Mouse (Mus musculus) cerebellum, postnatal 4 days (tissue): ENCODE data around the gene Celf5.

Source experiments
- DNase-seq, 2 experiments: peaks; one replicate each; pipeline ENCODE4 v3.0.0; 2022; ENCODE audit warnings: low spot score in 2 of 2, mixed read lengths in 1 of 2

The Celf5 gene

DNA sequence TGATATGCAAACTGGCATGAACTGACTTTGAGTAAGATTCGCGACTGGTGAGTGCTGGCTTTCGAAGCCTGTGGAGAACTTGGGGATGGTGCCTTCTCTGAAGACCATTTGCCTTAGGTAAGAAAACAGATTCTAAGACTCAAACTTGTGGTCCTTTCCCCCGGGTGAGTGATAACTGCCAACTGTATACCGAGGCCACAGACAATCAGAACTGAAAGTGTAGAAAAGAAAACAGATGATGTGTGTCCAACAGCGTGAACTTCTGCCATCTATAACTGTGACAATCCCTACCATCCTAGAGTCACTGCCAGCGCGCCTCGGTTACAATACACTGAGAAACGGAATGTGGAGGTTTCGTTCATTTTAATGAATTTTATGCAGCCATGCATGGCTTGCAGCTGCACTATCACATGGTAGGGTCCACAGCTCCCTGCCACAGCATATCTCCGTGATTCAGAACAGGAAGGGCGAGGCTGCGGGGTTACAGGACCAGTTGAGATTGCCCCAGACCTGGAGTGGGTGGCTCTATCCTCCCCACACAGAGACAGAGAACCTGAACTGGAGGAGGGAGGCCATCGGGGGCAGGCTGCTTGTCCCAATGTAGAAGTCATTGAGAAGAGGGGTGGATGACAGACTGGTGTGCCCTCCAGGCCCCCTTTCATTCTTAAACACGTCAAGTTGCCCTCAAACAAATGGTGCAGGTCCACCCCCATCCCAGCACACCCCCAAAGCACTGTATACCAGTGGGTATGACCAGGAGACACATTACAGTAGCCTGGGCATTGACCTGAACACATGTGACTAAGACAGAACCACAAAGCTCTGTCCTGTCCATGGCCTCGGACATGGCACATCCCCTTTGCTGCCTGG, 15.1 kb upstream of the Celf5 start:
- DNase-seq, result no peak

- no peak for DNase-seq
Observed at GRCm38 (mm10) chr10:81496969-81497368, 14.5 kb upstream of the Celf5 start.

GRCm38 (mm10) chr10:81496264-81496901, 13.9 kb upstream of the Celf5 start, which contains the start of gene Ncln:
Gene Ncln, minus strand, starts transcription at chr10:81496392.
- DNase-seq, result peak; percentile 94 to 96

- DNase-seq, result no peak
Observed at GRCm38 (mm10) chr10:81495616-81496263, 13.2 kb upstream of the Celf5 start.

DNA sequence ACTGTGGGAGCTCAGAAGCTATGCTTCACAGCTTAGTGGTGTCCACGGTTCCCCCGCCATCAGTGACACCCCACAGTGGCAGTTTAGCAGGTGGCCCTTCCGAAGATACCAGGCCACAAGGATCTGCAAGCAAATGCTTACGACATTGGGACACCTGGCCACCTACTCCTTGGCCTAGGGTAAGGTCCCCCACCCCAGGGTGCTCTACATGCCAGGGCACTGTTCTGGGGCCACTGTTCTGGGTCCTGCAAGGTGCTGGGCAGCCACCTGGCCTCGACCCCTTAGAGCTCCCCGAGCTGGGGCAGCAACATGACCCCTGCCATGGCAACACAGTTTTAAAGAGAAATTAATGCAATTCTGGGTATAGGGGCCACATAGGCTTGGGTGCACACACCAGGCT, 12.6 kb upstream of the Celf5 start:
- DNase-seq, result no peak

GRCm38 (mm10) chr10:81494260-81495041, 11.9 kb upstream of the Celf5 start:
- DNase-seq, result no peak

DNA sequence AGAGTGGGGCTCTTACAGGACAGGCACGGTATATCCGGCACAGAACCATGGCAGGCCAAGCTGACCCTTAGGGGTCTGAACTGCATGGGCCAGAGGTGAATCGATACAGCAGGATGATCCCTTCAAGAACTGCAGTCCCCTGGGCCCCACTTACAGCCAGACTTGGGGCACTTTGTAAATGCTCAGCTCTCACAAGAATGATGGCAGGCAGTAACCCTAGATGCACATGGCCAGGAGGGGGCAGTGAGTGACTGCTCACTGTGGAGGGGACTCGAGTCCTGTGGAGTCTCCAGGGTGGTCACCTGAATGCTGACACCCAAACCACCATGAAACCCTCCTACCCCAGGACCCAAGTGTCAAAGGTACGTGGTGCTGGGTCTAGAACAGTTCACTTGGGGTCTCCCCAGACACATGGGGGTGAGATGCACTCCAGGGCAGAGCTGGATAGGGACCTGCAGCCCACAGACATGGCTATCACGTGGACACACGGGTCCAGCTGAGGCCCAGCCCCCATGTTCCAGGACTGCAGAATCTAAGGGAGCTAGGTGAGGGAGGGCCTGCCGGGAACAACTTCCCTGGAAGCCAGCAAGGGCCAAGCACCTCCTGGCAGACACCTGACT, 11.2 kb upstream of the Celf5 start:
- DNase-seq, result no peak

- no peak for DNase-seq
Observed at GRCm38 (mm10) chr10:81492606-81493240, 10.2 kb upstream of the Celf5 start.

GRCm38 (mm10) chr10:81491018-81491417, 8.5 kb upstream of the Celf5 start:
- DNase-seq, result no peak

- DNase-seq, result no peak
Observed at GRCm38 (mm10) chr10:81489941-81490340, 7.4 kb upstream of the Celf5 start.

GRCm38 (mm10) chr10:81488081-81488480, 5.6 kb upstream of the Celf5 start:
- no peak for DNase-seq

- DNase-seq, result no peak
Observed at GRCm38 (mm10) chr10:81486496-81486895, 4.0 kb upstream of the Celf5 start.

DNA sequence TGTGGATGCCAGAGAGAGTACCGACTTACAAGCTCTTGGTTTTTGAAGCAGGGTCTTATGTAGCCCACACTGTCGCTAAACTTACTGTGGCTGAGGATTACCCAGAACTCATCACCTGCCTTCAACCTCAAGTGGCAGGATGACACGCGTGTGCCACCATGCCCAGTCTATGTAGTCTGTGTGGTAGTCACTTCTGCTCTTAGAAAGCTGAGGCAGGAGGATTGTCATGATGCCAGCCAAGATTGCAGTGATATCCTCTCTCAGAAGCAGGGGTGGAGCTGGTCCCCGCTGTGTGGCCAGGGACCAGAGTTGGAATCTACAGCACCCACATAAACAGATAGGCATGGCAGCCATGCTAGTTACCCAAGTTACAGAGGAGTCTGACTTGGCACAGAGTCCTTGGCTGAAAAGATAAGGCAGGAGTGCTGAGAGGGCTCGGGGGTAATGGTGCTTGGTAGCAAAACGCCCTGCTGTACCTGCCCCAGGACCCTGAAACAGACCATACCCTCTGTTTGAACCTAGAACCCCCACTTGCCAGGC, 3.0 kb upstream of the Celf5 start:
- no peak for DNase-seq

GRCm38 (mm10) chr10:81485060-81485449, 2.5 kb upstream of the Celf5 start:
- DNase-seq, result no peak

- DNase-seq, result no peak
Observed at GRCm38 (mm10) chr10:81484441-81485059, 2.0 kb upstream of the Celf5 start.

DNA sequence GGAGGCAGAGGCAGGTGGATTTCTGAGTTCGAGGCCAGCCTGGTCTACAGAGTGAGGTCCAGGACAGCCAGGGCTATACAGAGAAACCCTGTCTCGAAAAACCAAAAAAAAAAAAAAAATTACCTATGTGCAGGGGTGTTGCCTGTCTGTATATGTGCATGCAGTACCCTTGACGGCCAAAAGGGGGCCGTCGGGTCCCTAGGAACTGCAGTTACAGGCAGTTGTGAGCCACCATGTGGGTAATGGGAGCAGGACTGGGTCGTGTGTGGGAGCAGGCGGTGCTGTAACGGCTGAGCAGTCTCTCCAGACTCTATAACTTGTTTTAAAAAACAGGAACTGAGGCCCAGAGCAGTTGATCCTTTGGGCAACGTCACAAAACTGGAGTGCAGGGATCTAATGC, 1.5 kb upstream of the Celf5 start:
- peak in 1 of 2 experiments; percentile 64 for DNase-seq

DNA sequence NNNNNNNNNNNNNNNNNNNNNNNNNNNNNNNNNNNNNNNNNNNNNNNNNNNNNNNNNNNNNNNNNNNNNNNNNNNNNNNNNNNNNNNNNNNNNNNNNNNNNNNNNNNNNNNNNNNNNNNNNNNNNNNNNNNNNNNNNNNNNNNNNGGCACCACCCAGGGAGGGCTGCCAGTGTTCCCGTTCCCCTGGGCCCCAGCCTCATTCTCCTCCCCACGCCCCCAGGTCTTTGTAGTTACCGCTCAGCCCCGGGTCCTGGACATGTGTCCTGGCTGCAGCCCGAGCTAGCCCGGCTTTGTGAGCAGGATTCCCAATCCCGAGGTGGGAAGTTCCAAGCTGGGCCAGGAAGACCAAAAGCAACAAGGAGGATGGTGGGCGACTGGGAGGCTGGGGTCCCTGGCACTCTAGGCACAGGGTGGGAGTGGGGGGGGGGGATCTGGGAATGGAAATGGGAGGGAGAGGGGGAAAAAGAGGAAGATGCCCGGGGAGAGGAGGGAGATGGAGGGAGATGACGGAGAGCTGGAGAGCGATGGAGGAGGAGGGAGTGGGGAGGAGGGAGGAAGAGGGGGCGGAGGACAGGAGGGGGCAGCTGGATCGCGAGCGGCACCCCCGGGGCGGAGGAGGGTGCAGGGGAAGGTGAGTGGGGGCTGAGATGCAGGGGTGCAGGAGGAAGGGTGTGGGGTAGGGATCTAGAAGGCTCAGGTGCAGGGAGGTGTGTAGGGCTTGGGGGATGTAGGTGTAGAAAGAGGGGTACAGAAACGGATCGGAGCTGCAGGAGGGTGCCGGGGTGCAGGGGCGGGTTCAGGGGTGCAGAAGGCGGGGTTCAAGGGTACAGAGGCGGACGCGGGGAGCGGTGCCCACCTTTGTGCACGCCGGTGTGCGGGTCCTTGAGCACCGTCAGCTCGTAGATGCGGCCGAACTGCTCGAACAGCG, 640 bp downstream of the Celf5 start:
- DNase-seq, result no peak

- no peak for DNase-seq
Observed at GRCm38 (mm10) chr10:81474461-81474860, 8.0 kb downstream of the Celf5 start.

DNA sequence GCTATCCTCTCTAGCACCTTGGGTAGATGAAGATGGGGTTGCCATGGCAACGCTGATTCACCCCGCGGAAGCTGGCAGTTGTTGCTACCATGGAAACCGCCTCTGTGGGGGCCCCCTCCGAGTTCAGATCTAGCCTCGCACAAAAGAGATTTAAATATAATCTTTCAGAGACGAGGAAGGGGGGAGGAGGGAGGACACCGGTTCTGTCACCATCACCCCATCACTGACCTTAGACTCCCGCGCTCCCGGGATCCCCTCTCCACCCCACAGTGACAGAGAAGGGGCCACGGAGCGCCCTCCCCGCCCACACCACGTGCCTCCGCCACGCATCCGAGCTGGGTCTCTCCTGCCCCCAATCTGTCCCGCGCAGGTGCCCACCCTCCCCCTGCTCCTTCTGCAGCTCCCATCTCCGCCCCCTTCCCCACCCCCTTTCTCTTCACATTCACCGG, 9.5 kb downstream of the Celf5 start:
- DNase-seq, result peak in 1 of 2 experiments; percentile 72
